Mouse (Mus musculus): ENCODE results near the gene March4. TPM values are rescaled to one million over a fixed set of nuclear protein-coding genes. Genes with fewer than 3 reads are reported as not detected.

Gene March4
- polyA plus RNA-seq (2012; rRNA removed) = 0.05 TPM in 1 of 2 replicates, not detected in the other

GRCm38 (mm10) chr1:72536611-72537351 lies at the start of gene March4:
Gene March4, minus strand, starts transcription at chr1:72536930.
- TF ChIP-seq POLR2A (IDR thresholded peaks at IDR 0.05; ENCODE audit: low read depth, low read length) (no peak), CTCF (conservative IDR thresholded peaks at IDR 0.05; ENCODE audit: insufficient read depth, insufficient read length, low read depth, low read length) (no peak)
- Histone ChIP-seq H3K36me3 (ENCODE audit: control insufficient read depth, insufficient read depth, low read length) (no peaks in the 10 kb centered on the region), H3K4me1 (ENCODE audit: control insufficient read depth, insufficient read depth, low read length) (no peaks in the 10 kb centered on the region), H3K27ac (ENCODE audit: insufficient read depth, low read depth, low read length) (no peak within 1 kb of the TSS), H3K4me3 (ENCODE audit: insufficient read depth, low read depth, low read length) (no peak within 1 kb of the TSS), H3K27me3 (replicated peaks; ENCODE audit: control insufficient read depth, insufficient read depth, low read length) (peaks cover 2% of the 10 kb centered on the region; the same call in 1 of the 2 replicates)
- WGBS = 2% methylated on average over 41 of the region's 41 CpGs
- DNase-seq = peak; percentile 20

- Histone ChIP-seq H3K27ac (ENCODE audit: insufficient read depth, low read depth, low read length) (no peak overlapping the region), H3K36me3 (ENCODE audit: control insufficient read depth, insufficient read depth, low read length) (no peaks in the 10 kb centered on the region), H3K4me1 (ENCODE audit: control insufficient read depth, insufficient read depth, low read length) (peaks cover 7% of the 10 kb centered on the region; the same call in 1 of the 2 replicates), H3K27me3 (replicated peaks; ENCODE audit: control insufficient read depth, insufficient read depth, low read length) (no peaks in the 10 kb centered on the region), H3K4me3 (ENCODE audit: insufficient read depth, low read depth, low read length) (no peak overlapping the region)
- WGBS = 92% methylated on average over 17 of the region's 17 CpGs
- no peak for DNase-seq
- TF ChIP-seq CTCF (conservative IDR thresholded peaks at IDR 0.05; ENCODE audit: insufficient read depth, insufficient read length, low read depth, low read length) (no peak), POLR2A (IDR thresholded peaks at IDR 0.05; ENCODE audit: low read depth, low read length) (no peak)
These were observed 49.5 kb upstream of the March4 start for GRCm38 (mm10) chr1:72585971-72586875.

- H3K4me1 ChIP-seq (ENCODE audit: control insufficient read depth, insufficient read depth, low read length) = peaks cover 7% of the 10 kb centered on the region; the same call in 1 of the 2 replicates
- no peaks in the 10 kb centered on the region for H3K27me3 ChIP-seq (replicated peaks; ENCODE audit: control insufficient read depth, insufficient read depth, low read length)
- 62% methylated on average over 4 of the region's 4 CpGs for WGBS
- peak overlapping the region; percentile 77 for H3K27ac ChIP-seq (ENCODE audit: insufficient read depth, low read depth, low read length)
- no peaks in the 10 kb centered on the region for H3K36me3 ChIP-seq (ENCODE audit: control insufficient read depth, insufficient read depth, low read length)
- peak overlapping the region; percentile 83; the same call in 1 of the 2 replicates for H3K4me3 ChIP-seq (ENCODE audit: insufficient read depth, low read depth, low read length)
- DNase-seq = no peak
- no peak for TF ChIP-seq CTCF (conservative IDR thresholded peaks at IDR 0.05; ENCODE audit: insufficient read depth, insufficient read length, low read depth, low read length)
These were observed 47.2 kb upstream of the March4 start for GRCm38 (mm10) chr1:72583906-72584305.

GRCm38 (mm10) chr1:72582947-72583731 lies 46.4 kb upstream of the March4 start, which contains the start of gene Smarcal1:
Gene Smarcal1, plus strand, starts transcription at chr1:72583251.
- Histone ChIP-seq H3K27ac (ENCODE audit: insufficient read depth, low read depth, low read length) (peak within 1 kb of the TSS; percentile 77), H3K36me3 (ENCODE audit: control insufficient read depth, insufficient read depth, low read length) (no peaks in the 10 kb centered on the region), H3K27me3 (replicated peaks; ENCODE audit: control insufficient read depth, insufficient read depth, low read length) (no peaks in the 10 kb centered on the region), H3K4me3 (ENCODE audit: insufficient read depth, low read depth, low read length) (peak within 1 kb of the TSS; percentile 83), H3K4me1 (ENCODE audit: control insufficient read depth, insufficient read depth, low read length) (peaks cover 7% of the 10 kb centered on the region; the same call in 1 of the 2 replicates)
- peak; percentile 98 for DNase-seq
- under 1% methylated on average over 25 of the region's 25 CpGs for WGBS
- TF ChIP-seq CTCF (conservative IDR thresholded peaks at IDR 0.05; ENCODE audit: insufficient read depth, insufficient read length, low read depth, low read length) = no peak
- TF ChIP-seq POLR2A (IDR thresholded peaks at IDR 0.05; ENCODE audit: low read depth, low read length) = no peak

GRCm38 (mm10) chr1:72578806-72579205 lies 42.1 kb upstream of the March4 start:
- no peak for DNase-seq
- TF ChIP-seq CTCF (conservative IDR thresholded peaks at IDR 0.05; ENCODE audit: insufficient read depth, insufficient read length, low read depth, low read length) = no peak
- no peak for TF ChIP-seq POLR2A (IDR thresholded peaks at IDR 0.05; ENCODE audit: low read depth, low read length)
- Histone ChIP-seq H3K4me1 (ENCODE audit: control insufficient read depth, insufficient read depth, low read length) (peaks cover under 1% of the 10 kb centered on the region; the same call in 1 of the 2 replicates), H3K27ac (ENCODE audit: insufficient read depth, low read depth, low read length) (no peak overlapping the region), H3K36me3 (ENCODE audit: control insufficient read depth, insufficient read depth, low read length) (no peaks in the 10 kb centered on the region), H3K4me3 (ENCODE audit: insufficient read depth, low read depth, low read length) (no peak overlapping the region), H3K27me3 (replicated peaks; ENCODE audit: control insufficient read depth, insufficient read depth, low read length) (no peaks in the 10 kb centered on the region)
- WGBS = 29% methylated on average over 4 of the region's 4 CpGs

- no peak overlapping the region for H3K4me3 ChIP-seq (ENCODE audit: insufficient read depth, low read depth, low read length)
- no peak overlapping the region for H3K27ac ChIP-seq (ENCODE audit: insufficient read depth, low read depth, low read length)
- H3K4me1 ChIP-seq (ENCODE audit: control insufficient read depth, insufficient read depth, low read length) = no peaks in the 10 kb centered on the region
- TF ChIP-seq POLR2A (IDR thresholded peaks at IDR 0.05; ENCODE audit: low read depth, low read length) (no peak), CTCF (conservative IDR thresholded peaks at IDR 0.05; ENCODE audit: insufficient read depth, insufficient read length, low read depth, low read length) (no peak)
- DNase-seq = no peak
- no peaks in the 10 kb centered on the region for H3K36me3 ChIP-seq (ENCODE audit: control insufficient read depth, insufficient read depth, low read length)
- 33% methylated on average over 15 of the region's 15 CpGs for WGBS
- H3K27me3 ChIP-seq (replicated peaks; ENCODE audit: control insufficient read depth, insufficient read depth, low read length) = no peaks in the 10 kb centered on the region
These were observed 41.6 kb upstream of the March4 start for GRCm38 (mm10) chr1:72578351-72578750.
